ENCODE assay signal across 28 mouse cellular contexts in genomic region chr4:101621241-101621640, GRCm38 (mm10).
"Had no signal": no experiment of that assay in that cellular context is flagged by ENCODE, and none has a peak within 500 bp of the region (broad histone marks: within the 10 kb centered on the region; RNA-seq: fewer than 3 reads in every experiment).

No protein-coding gene starts in this region.

- H3K4me3 ChIP-seq: embryonic facial prominence, embryonic 10.5 days; embryonic facial prominence, embryonic 12.5 days; embryonic facial prominence, embryonic 13.5 days; embryonic facial prominence, embryonic 15.5 days; erythroblast, embryonic 14.5 days; forebrain, embryonic 10.5 days; forebrain, embryonic 12.5 days; forebrain, embryonic 13.5 days; forebrain, embryonic 15.5 days; gastrocnemius, adult 2 months; heart, adult 2 months had no signal

- ATAC-seq: forebrain, embryonic 13.5 days; forebrain, embryonic 14.5 days; forebrain, embryonic 15.5 days; forebrain, embryonic 16.5 days; forebrain, postnatal 0 days had no signal

- H3K9ac ChIP-seq: embryonic facial prominence, embryonic 12.5 days; embryonic facial prominence, embryonic 13.5 days; embryonic facial prominence, embryonic 15.5 days; forebrain, embryonic 12.5 days; forebrain, embryonic 13.5 days; forebrain, embryonic 15.5 days; forebrain, postnatal 0 days had no signal

- DNase-seq: cerebellum, adult 8-10 months; cerebellum, adult 9-10 months; cerebellum, adult 9-11 months; cerebellum, postnatal 10 days; cerebellum, postnatal 14 days; cerebellum, postnatal 25 days; cerebellum, postnatal 36 days; embryo, embryonic 11 days; forebrain, postnatal 0 days; gastrocnemius, adult 2 months; gastrocnemius, postnatal 10 days; gastrocnemius, postnatal 14 days; gastrocnemius, postnatal 25 days; gastrocnemius, postnatal 36 days; heart, adult 11 months; heart, adult 18-20 months; heart, adult 2 months had no signal

- H3K4me1 ChIP-seq: embryonic facial prominence, embryonic 10.5 days; embryonic facial prominence, embryonic 12.5 days; embryonic facial prominence, embryonic 13.5 days; embryonic facial prominence, embryonic 15.5 days; forebrain, embryonic 10.5 days; forebrain, embryonic 12.5 days; forebrain, embryonic 13.5 days; forebrain, embryonic 15.5 days had no signal

- H3K27ac ChIP-seq: embryonic facial prominence, embryonic 10.5 days; embryonic facial prominence, embryonic 12.5 days; embryonic facial prominence, embryonic 13.5 days; embryonic facial prominence, embryonic 15.5 days; forebrain, embryonic 10.5 days; forebrain, embryonic 12.5 days; forebrain, embryonic 13.5 days; forebrain, embryonic 15.5 days; gastrocnemius, adult 2 months; heart, adult 2 months had no signal

- H3K36me3 ChIP-seq: embryonic facial prominence, embryonic 10.5 days; embryonic facial prominence, embryonic 12.5 days; embryonic facial prominence, embryonic 13.5 days; embryonic facial prominence, embryonic 15.5 days; forebrain, embryonic 10.5 days; forebrain, embryonic 12.5 days had no signal

- H3K27me3 ChIP-seq: embryonic facial prominence, embryonic 12.5 days; embryonic facial prominence, embryonic 13.5 days; embryonic facial prominence, embryonic 15.5 days; forebrain, embryonic 12.5 days; forebrain, embryonic 13.5 days; forebrain, embryonic 15.5 days had no signal

- H3K4me2 ChIP-seq: embryonic facial prominence, embryonic 12.5 days; embryonic facial prominence, embryonic 13.5 days; embryonic facial prominence, embryonic 15.5 days; forebrain, embryonic 12.5 days; forebrain, embryonic 13.5 days; forebrain, embryonic 15.5 days had no signal

- H3K9me3 ChIP-seq: embryonic facial prominence, embryonic 10.5 days; embryonic facial prominence, embryonic 12.5 days; embryonic facial prominence, embryonic 13.5 days; embryonic facial prominence, embryonic 15.5 days; forebrain, embryonic 10.5 days; forebrain, embryonic 12.5 days; forebrain, embryonic 13.5 days; forebrain, embryonic 15.5 days had no signal
